Mouse (Mus musculus) frontal cortex, postnatal 14 days (tissue): Measurements from ENCODE around the gene Cd5.

ENCODE experiments used
- DNase-seq, 2 experiments: peaks; one replicate each; pipeline ENCODE4 v3.0.0; 2022; ENCODE audit warnings: low spot score in 2 of 2

Gene Cd5

GRCm38 (mm10) chr19:10738811-10739210 is at the start of gene Cd5:
TSS of gene Cd5 (minus strand) at chr19:10739002.
- no peak for DNase-seq

- DNase-seq, result no peak
Observed at GRCm38 (mm10) chr19:10788242-10788641, 49.4 kb upstream of the Cd5 start.

GRCm38 (mm10) chr19:10787406-10787805 is 48.6 kb upstream of the Cd5 start:
- DNase-seq, result no peak

- no peak for DNase-seq
Observed at GRCm38 (mm10) chr19:10786753-10787152, 48.0 kb upstream of the Cd5 start.

- DNase-seq, result no peak
Observed at GRCm38 (mm10) chr19:10784796-10785459, 46.1 kb upstream of the Cd5 start.

- no peak for DNase-seq
Observed at GRCm38 (mm10) chr19:10784061-10784460, 45.3 kb upstream of the Cd5 start.

- DNase-seq, result no peak
Observed at GRCm38 (mm10) chr19:10783168-10783567, 44.4 kb upstream of the Cd5 start.

GRCm38 (mm10) chr19:10781641-10782040 is 42.8 kb upstream of the Cd5 start:
- no peak for DNase-seq

- DNase-seq, result no peak
Observed at GRCm38 (mm10) chr19:10776906-10777305, 38.1 kb upstream of the Cd5 start.

- no peak for DNase-seq
Observed at GRCm38 (mm10) chr19:10774141-10774540, 35.3 kb upstream of the Cd5 start.

GRCm38 (mm10) chr19:10773384-10773783 is 34.6 kb upstream of the Cd5 start:
- DNase-seq, result no peak

GRCm38 (mm10) chr19:10772866-10773265 is 34.1 kb upstream of the Cd5 start:
- DNase-seq, result no peak

- DNase-seq, result no peak
Observed at GRCm38 (mm10) chr19:10771995-10772394, 33.2 kb upstream of the Cd5 start.

- no peak for DNase-seq
Observed at GRCm38 (mm10) chr19:10769429-10770195, 30.8 kb upstream of the Cd5 start.

GRCm38 (mm10) chr19:10768694-10769428 is 30.1 kb upstream of the Cd5 start:
- DNase-seq, result no peak

GRCm38 (mm10) chr19:10767631-10768030 is 28.8 kb upstream of the Cd5 start:
- no peak for DNase-seq

GRCm38 (mm10) chr19:10763381-10764031 is 24.7 kb upstream of the Cd5 start:
- DNase-seq, result no peak

GRCm38 (mm10) chr19:10762468-10762867 is 23.7 kb upstream of the Cd5 start:
- DNase-seq, result no peak

- no peak for DNase-seq
Observed at GRCm38 (mm10) chr19:10761794-10762415, 23.1 kb upstream of the Cd5 start.

- no peak for DNase-seq
Observed at GRCm38 (mm10) chr19:10759983-10760831, 21.4 kb upstream of the Cd5 start.

GRCm38 (mm10) chr19:10759525-10759924 is 20.7 kb upstream of the Cd5 start:
- no peak for DNase-seq
